Mouse (Mus musculus) testis, adult 2 months (tissue): ENCODE data around the gene Cux2.

ENCODE experiments used
- CTCF ChIP-seq: fragments of 200-500 bp; IDR thresholded peaks from 2 replicates; pipeline ENCODE4 v1.5.1; 2012; ENCODE audit warnings: low read depth, mild to moderate bottlenecking, inconsistent platforms, low read length, moderate library complexity; ENCODE audit not compliant: control insufficient read depth, insufficient read depth, insufficient replicate concordance
- POLR2A ChIP-seq: fragments of 200-500 bp; IDR thresholded peaks from 2 replicates; pipeline ENCODE4 v1.6.1; 2012; ENCODE audit warnings: low read depth, mild to moderate bottlenecking, inconsistent platforms, low read length, moderate library complexity; ENCODE audit not compliant: control insufficient read depth

DNA sequence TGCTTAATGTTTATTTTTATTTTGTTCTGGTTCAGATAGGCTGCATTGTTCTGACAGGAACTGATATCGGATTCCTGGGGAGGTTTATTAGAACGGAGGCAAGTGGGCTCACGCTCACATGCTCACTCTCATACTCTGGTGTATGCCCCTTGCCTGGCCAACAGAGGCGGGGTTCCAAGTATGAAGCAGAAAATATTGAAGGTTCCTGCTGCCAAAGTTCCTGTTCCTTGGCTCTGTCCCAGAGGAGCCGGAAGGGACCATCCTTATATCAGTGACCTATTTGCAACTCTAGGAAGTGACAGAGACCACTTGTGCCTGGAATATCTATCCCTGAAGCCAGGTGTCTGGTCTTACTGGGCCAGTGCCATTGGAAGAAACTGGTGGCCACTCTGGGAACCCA, 94.1 kb downstream of the Cux2 start:
- no peak for TF ChIP-seq CTCF
- TF ChIP-seq POLR2A = no peak
